Mouse (Mus musculus) spleen, adult 2 months (tissue): Measurements from ENCODE around the gene Gcnt4. TPM values are rescaled to one million over a fixed set of nuclear protein-coding genes. Genes with fewer than 3 reads are reported as not detected.

Source experiments
- DNase-seq, 2 experiments: peaks; one replicate each; pipeline versions ENCODE4 v3.0.0 to v3.0.0-alpha.2; 2012 to 2021; ENCODE audit warnings: low spot score in 2 of 2, low read depth in 1 of 2
- H3K27ac ChIP-seq: fragments of 200-500 bp; 2 replicates; pipeline ENCODE4 v1.5.1; 2012; ENCODE audit warnings: low read length, inconsistent platforms; ENCODE audit not compliant: insufficient read depth
- H3K27me3 ChIP-seq: fragments of 200-500 bp; 2 replicates; pipeline ENCODE4 v1.6.1; 2012; ENCODE audit warnings: mild to moderate bottlenecking, moderate library complexity, low read length, inconsistent platforms; ENCODE audit not compliant: control insufficient read depth, insufficient read depth
- H3K36me3 ChIP-seq: fragments of 200-500 bp; 2 replicates; pipeline ENCODE4 v1.6.1; 2012; ENCODE audit warnings: mild to moderate bottlenecking, low read length, inconsistent platforms; ENCODE audit not compliant: control insufficient read depth, insufficient read depth
- H3K4me1 ChIP-seq: fragments of 200-500 bp; 2 replicates; pipeline ENCODE4 v1.6.1; 2011; ENCODE audit warnings: inconsistent platforms; ENCODE audit not compliant: control insufficient read depth, insufficient read depth, insufficient read length
- H3K4me3 ChIP-seq: fragments of 200-500 bp; 2 replicates; pipeline ENCODE4 v1.5.1; 2011; ENCODE audit warnings: mild to moderate bottlenecking, inconsistent platforms; ENCODE audit not compliant: insufficient read depth, insufficient read length; ENCODE audit errors: extremely low read depth
- CTCF ChIP-seq: fragments of 200-500 bp; IDR thresholded peaks from 2 replicates; pipeline ENCODE4 v1.5.1; 2011; ENCODE audit warnings: mild to moderate bottlenecking, inconsistent platforms; ENCODE audit not compliant: insufficient read depth, insufficient read length, insufficient replicate concordance; ENCODE audit errors: extremely low read depth
- POLR2A ChIP-seq: fragments of 200-500 bp; IDR thresholded peaks from 2 replicates; pipeline ENCODE4 v1.6.1; 2011; ENCODE audit warnings: low read depth, low read length, inconsistent platforms
- WGBS: fragments of 180-500 bp; shearing (Covaris S2); methylation state at CpG from one replicate; pipeline ENCODE4 v1.1.7; 2018; 5-methylcytosine and 5-hydroxymethylcytosine counted together
- polyA plus RNA-seq: library from polyadenylated mRNA; depleted of rRNA; stranded (reverse); fragments of >200 nt; gene quantifications from 2 replicates; pipeline ENCODE4 v1.2.3, GENCODE M21; 2012; rRNA removed

Gene Gcnt4
- polyA plus RNA-seq, 1 experiment: 0.07 TPM

GRCm38 (mm10) chr13:96990045-96990444, 65.6 kb downstream of the Gcnt4 start:
- WGBS: 73% methylated on average over 3 of the region's 3 CpGs
- Histone ChIP-seq H3K4me3 (no peak overlapping the region), H3K4me1 (no peaks in the 10 kb centered on the region), H3K36me3 (no peaks in the 10 kb centered on the region), H3K27me3 (no peaks in the 10 kb centered on the region), H3K27ac (no peak overlapping the region)
- DNase-seq: no peak
- no peak for TF ChIP-seq POLR2A
- no peak for TF ChIP-seq CTCF

GRCm38 (mm10) chr13:96990561-96991265, 66.2 kb downstream of the Gcnt4 start:
- TF ChIP-seq CTCF: no peak
- no peak for TF ChIP-seq POLR2A

GRCm38 (mm10) chr13:96993291-96993989, 69.0 kb downstream of the Gcnt4 start:
- TF ChIP-seq POLR2A (no peak), CTCF (no peak)
- Histone ChIP-seq H3K27me3 (no peaks in the 10 kb centered on the region), H3K27ac (no peak overlapping the region), H3K4me3 (no peak overlapping the region), H3K4me1 (no peaks in the 10 kb centered on the region), H3K36me3 (no peaks in the 10 kb centered on the region)
- DNase-seq: no peak
- 69% methylated on average over 8 of the region's 8 CpGs for WGBS

More at GRCm38 (mm10) chr13:96990561-96991265, 66.2 kb downstream of the Gcnt4 start:
- DNase-seq: no peak
- no peak overlapping the region for H3K4me3 ChIP-seq
- no peak overlapping the region for H3K27ac ChIP-seq
- no peaks in the 10 kb centered on the region for H3K27me3 ChIP-seq
- H3K36me3 ChIP-seq: no peaks in the 10 kb centered on the region
- 31% methylated on average over 14 of the region's 14 CpGs for WGBS
- no peaks in the 10 kb centered on the region for H3K4me1 ChIP-seq

- no peak overlapping the region for H3K27ac ChIP-seq
- no peak overlapping the region for H3K4me3 ChIP-seq
- H3K27me3 ChIP-seq: no peaks in the 10 kb centered on the region
- WGBS: 5% methylated on average over 5 of the region's 5 CpGs
- H3K36me3 ChIP-seq: no peaks in the 10 kb centered on the region
- no peak for TF ChIP-seq POLR2A
- no peak for DNase-seq
- no peaks in the 10 kb centered on the region for H3K4me1 ChIP-seq
Measured at GRCm38 (mm10) chr13:96995243-96995642, 70.8 kb downstream of the Gcnt4 start.

- Histone ChIP-seq H3K27ac (no peak overlapping the region), H3K36me3 (no peaks in the 10 kb centered on the region), H3K4me3 (no peak overlapping the region), H3K4me1 (no peaks in the 10 kb centered on the region), H3K27me3 (no peaks in the 10 kb centered on the region)
- 89% methylated on average over 1 of the region's 1 CpGs for WGBS
- TF ChIP-seq CTCF (no peak), POLR2A (no peak)
- no peak for DNase-seq
Measured at GRCm38 (mm10) chr13:96997080-96997479, 72.6 kb downstream of the Gcnt4 start.

Other genes with a start within 250 kb of the Gcnt4 start
- not detected in 2 replicates for gene Ankrd31, start 176.4 kb upstream of the Gcnt4 start, polyA plus RNA-seq
- gene 1700029F12Rik, start 109.7 kb downstream of the Gcnt4 start, polyA plus RNA-seq: 0.09 TPM in 1 of 2 replicates, not detected in the other
- gene Fam169a, start 142.6 kb downstream of the Gcnt4 start, polyA plus RNA-seq: not detected in 2 replicates
- gene Gm6169, start 174.5 kb downstream of the Gcnt4 start, polyA plus RNA-seq: 1.3 TPM in 2 replicates
- 17.4 and 18.8 TPM in 2 replicates for gene Gfm2, start 213.2 kb downstream of the Gcnt4 start, polyA plus RNA-seq
- gene Nsa2, start 213.2 kb downstream of the Gcnt4 start, polyA plus RNA-seq: 17.4 and 19.9 TPM in 2 replicates